Mouse (Mus musculus): ENCODE measurements around the gene Mmd.

- TF ChIP-seq CTCF (IDR thresholded peaks at IDR 0.05; ENCODE audit: low read depth) (no peak), EP300 (optimal IDR thresholded peaks at IDR 0.05) (no peak)
Measured at GRCm38 (mm10) chr11:90284623-90285022, 35.4 kb downstream of the Mmd start.

All from stomach, postnatal 0 days (tissue).